Mouse (Mus musculus) left cerebral cortex, postnatal 10 days (tissue): ENCODE measurements at regions not wholly inside any gene's neighbourhood (a gene's known extent, or its start where the extent isn't known, plus 50 kb on each side); places are given as distances from the start of the nearest gene placed in this dataset.
A peak's percentile ranks its signal among the peaks of the same experiment; 100 is the strongest.

Experiments used
- DNase-seq, 2 experiments: peaks; one replicate each; pipeline ENCODE4 v3.0.0; 2021 to 2022; ENCODE audit warnings: low spot score in 2 of 2, mixed read lengths in 1 of 2; ENCODE audit errors: extremely low spot score in 1 of 2
- intact Hi-C: fragments of 180-260 bp; cut with DNase I; formaldehyde crosslinking; loops from one replicate; pipeline ENCODE4 v1.15.1; 2025

DNA sequence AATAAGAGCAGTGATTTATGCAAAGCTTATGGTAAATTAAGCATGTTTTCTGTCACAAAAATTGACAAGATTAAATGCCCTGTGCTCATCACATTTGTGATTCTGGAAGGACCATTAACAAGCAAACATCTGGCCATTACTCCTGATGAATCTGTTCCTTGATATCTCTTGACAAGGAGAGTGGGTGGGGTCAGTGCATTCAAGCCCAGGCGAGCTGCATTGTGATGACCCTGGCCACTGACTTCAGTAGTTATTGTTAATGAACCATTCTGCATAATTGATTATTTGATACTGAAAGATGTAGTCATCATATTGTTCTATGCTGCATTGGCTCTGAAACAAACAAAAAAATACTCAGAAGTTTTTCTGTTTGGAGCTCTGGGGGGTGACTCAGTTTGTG, 115.4 kb upstream of the Prmt6 start:
- intact Hi-C loops = no loop called here
- DNase-seq = no peak

DNA sequence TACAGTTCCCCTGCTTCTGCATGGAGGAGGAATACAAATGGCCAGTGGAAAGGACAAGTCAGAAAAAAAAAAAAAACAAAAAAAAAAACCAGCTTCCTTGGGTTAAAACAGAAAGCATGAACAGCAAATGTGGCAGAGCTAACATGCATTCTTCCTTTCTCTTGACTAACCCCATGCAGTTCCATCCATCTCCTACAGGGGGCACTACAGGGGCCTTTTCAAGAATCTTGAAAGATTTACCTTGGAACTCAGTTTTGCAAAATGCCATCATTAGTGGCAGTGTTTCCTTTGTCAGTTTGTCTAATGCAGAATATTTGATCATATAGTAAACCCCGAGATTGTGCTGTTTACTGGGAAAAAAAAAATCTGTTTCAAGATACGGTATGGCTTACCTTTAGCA, 111.1 kb upstream of the Prmt6 start:
- DNase-seq = no peak
- intact Hi-C loops = no loop called here

DNA sequence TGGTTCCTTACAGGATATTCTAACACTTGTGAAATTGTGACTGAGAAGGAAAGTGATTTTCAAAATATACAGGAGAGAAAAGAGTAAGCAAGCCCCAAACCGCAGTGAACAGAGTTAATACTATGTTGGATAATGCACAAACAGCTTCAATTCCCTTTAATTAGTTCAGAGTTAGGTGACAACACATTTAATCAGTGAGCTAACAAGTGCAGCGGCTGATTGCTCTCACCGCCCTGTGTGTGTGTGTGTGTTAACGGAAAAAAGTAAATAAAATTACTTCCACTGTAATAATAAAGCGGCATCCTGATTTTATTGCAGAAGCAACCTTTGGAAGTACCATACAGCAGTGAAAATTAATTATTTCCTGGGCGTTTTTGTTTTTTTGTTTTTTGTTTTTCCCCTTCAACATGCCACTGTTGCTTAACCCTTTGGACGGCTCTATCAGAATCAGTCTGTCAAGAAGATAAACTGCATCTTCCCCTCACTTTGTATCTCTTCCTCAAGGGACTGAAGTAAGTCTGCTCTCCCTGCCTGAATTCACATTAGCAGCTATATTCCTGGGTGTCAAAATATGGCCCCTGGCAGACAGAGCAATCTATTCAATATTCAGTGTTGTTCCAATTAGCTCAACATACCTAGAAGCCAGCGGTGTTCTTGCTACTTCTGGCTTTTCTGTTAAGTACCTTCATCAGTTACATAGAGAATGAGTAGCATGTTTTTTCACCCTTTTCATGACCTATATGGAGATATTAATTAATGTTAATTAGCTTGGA, 106.2 kb upstream of the Prmt6 start:
- no peak for DNase-seq
- intact Hi-C loops = no loop called here

DNA sequence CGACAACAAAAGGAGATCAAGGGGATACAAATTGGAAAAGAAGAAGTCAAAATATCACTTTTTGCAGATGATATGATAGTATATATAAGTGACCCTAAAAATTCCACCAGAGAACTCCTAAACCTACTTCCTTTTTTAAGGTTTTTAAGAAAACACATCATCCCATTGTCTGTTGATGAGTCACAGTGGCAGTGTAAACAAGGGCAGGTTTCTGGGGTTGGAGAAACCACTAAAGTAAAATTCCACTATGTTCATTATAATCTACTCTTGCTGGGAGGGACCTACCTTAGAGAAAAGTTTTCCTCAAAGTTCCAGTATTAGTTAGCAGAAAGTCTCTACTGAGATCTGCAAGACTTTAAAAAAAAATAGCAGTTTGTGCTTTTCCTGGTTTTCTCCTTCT, 102.9 kb upstream of the Prmt6 start:
- no peak for DNase-seq
- intact Hi-C loops = no loop called here

DNA sequence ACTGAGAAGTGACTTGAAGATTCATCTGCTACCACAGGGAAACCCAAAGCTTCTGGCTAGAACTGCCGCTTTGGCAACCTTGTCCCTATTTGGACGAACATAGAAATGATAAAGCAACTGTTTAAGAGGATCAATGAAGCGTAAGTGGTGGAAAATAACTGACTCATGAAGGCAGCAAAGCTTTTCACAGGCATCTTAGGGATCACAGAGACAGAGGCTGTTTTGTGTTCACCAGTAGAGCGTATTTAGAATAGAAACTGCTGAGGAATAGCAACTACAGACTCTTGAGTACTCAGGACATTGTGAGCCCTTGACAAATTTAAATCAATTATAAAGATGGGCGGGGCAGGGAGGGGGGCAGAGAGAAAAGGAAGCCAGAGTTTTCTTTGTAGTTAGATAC, 99.3 kb upstream of the Prmt6 start:
- DNase-seq = no peak
- intact Hi-C loops = no loop called here

DNA sequence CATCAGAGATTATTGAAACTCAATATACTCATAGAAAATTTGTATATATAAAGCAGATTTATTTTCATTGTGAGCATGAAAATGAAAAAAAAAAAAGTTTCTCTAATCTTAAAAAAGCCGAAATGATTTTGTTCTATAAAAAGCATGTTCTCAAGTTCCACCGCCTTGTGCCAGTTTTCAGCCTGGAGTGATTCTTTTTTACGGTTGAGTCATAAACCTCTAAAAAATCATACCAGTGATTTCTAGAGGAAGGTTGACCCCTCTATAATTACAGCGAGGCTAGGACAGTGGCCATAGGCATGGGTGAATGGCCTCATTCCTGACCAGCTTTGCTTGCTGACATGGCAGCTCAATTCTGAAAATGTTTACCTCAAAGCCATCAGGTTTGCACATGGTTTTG, 98.6 kb upstream of the Prmt6 start:
- no peak for DNase-seq
- intact Hi-C loops = no loop called here

DNA sequence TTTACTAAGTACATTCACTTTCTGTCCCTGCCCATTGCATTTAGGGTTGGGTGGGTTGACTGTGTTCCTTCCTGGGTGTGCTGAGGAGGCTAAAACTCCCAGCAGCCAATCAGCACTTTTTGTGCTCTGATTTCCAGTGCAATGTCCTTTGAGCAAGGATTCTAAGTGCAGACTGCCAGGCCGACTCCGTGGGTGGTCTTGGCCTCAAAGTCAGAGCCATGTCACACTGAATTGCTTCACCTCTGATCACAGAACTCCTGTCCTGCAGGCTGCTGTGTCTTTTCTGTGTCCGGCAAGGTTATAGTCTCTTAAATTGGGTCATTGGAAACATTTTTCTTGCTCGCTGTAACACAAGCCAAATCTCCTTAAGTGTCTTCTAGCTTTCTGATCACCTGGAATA, 94.0 kb upstream of the Prmt6 start:
- no peak for DNase-seq
- intact Hi-C loops = no loop called here

DNA sequence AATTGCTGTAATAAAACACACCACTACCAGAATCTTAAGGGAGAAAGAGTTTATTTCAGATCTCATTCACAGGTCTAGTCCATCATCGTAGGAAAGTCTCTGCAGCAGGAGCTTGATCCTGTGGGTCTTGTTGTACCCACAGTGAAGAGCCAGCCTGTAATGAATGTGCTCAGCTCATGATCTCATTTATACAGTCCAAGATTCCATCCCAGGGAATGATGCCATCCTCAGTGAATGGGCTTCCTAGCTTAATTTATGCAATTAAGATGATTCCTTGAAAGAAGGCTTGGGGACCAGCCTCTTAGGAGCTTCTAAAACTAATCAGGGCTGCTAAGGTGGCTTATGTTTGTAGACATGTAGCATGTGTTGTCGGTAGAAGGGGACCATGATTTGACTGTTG, 89.3 kb upstream of the Prmt6 start:
- intact Hi-C loops = no loop called here
- DNase-seq = no peak

DNA sequence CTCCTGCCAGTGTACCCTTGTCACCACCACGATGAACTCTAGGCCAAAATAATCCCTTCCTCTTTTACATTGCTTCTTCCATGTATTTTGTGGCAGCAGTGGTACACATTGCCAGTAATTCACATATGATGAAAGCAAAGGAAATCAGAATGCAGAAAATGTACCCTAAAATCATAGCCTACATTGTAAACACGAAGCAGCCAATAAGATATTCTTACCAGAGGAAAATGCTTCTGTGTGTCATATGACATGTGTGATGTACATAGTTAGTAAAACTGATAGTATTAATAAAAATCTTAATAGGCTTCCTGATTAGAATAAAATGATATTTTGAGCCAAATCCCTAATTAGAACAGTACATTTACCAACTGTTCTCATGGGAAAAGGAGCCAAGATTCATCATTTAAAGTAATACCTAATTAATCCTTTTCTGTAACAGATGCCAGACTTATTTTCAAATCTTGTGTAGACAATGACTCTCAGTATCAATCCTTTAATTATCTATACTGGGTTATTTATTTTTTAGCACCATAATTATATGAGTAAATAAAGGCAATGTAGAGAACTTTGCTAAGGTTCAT, 88.3 kb upstream of the Prmt6 start:
- DNase-seq = no peak
- intact Hi-C loops = no loop called here

DNA sequence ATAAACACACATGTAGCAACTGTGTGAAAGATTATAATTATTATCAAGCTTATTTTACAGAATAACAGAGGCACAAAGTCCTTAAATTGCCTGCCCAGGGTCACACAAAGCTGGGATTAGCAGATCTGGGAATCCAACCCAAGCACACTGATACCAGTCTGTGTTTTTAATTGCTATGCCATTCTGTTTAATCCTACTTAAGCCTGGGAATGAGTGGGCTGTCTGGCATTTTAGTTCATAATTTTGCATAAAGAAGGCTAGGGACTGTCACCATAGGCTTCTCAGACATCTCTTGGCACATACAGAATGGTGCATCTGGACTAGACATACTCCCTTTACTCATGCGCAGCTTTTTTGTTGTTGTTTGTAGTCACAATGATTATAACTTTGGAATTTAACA, 78.4 kb upstream of the Prmt6 start:
- DNase-seq = no peak
- intact Hi-C loops = no loop called here

DNA sequence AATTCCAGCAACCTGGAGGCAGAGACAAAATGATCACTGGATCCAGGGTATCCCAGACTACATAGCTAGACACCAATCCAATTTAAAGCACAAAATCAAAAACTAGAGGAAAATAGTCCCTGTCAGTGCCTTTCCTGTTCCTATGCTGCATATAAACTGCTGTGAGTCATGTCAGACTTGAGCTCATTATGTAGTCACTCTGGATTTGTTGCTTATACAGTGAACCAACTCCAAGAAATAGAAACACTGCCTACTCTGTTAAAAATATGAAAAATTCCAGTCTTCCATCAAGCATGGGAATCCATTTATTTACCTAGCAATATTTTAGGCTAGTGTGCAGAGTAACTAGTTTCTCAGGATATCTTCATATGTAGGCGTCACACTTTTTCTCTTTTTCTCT, 59.5 kb upstream of the Prmt6 start:
- DNase-seq = no peak
- intact Hi-C loops = no loop called here

DNA sequence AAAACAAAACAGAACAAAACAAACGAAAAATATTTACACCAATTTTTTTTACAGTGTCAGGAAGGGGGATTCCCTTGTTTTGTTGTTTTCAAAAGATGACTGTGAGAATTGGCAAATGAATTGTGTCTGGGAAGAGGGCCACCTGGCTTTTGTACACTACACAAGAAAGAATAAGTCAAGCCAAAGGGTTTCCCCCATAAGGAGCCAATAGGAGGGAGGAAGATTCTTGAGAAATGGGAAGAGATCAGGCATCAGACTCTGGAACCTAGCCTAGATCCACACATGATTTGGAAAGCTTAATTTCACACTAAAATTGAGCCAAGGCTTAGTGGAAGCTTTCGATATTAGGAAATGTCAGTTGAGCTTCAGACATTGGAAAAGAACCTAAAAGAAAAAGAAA, 52.4 kb upstream of the Prmt6 start:
- peak in 1 of 2 experiments; percentile 15 for DNase-seq
- intact Hi-C loops = no loop called here
